In the genomic region with DNA sequence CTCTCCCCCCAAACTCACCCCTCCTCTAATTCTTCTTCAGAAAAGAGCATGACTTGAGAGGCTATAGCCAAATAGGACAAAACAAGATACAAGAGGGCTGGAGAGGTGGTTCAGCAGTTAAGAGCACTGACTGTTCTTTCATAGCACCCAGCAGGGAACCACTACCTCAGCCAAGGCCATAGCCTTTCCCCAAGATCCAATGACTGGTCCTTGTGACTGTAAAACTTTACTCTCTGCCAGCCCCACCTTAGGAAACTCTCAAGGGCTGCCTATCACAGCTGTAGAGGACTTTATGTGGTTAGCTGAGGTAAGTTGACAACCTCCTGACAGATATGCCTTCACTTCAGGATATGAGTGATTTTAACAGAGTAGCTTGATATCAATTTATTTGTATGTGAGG, we compare ENCODE assay signal across 18 mouse cellular contexts.
"Had no signal": no experiment of that assay in that cellular context is flagged by ENCODE, and none has a peak within 500 bp of the region (broad histone marks: within the 10 kb centered on the region; RNA-seq: fewer than 3 reads in every experiment).

No protein-coding gene starts in this region.

- H3K27me3 ChIP-seq: neural tube, embryonic 13.5 days; neural tube, embryonic 15.5 days had no signal

- H3K4me2 ChIP-seq: lung, embryonic 14.5 days; midbrain, embryonic 12.5 days; neural tube, embryonic 13.5 days; neural tube, embryonic 15.5 days had no signal

- ATAC-seq: midbrain, embryonic 16.5 days had no signal

- DNase-seq: lung, embryonic 14.5 days; lung, postnatal 10 days; lung, postnatal 4 days; midbrain, embryonic 14.5 days; retina, postnatal 1 day; right cerebral cortex, adult 18-20 months; right cerebral cortex, postnatal 25 days; right cerebral cortex, postnatal 4 days; spleen, adult 18-20 months; thymus, adult 18-20 months; thymus, postnatal 14 days; thymus, postnatal 36 days had no signal

- H3K27ac ChIP-seq: midbrain, embryonic 10.5 days; midbrain, embryonic 12.5 days; neural tube, embryonic 13.5 days; neural tube, embryonic 15.5 days had no signal

- H3K9ac ChIP-seq: lung, embryonic 14.5 days; midbrain, embryonic 12.5 days; neural tube, embryonic 13.5 days; neural tube, embryonic 15.5 days had no signal

- H3K9me3 ChIP-seq: midbrain, embryonic 10.5 days; midbrain, embryonic 12.5 days; neural tube, embryonic 13.5 days; neural tube, embryonic 15.5 days had no signal

- H3K4me3 ChIP-seq: midbrain, embryonic 10.5 days; midbrain, embryonic 12.5 days; myocyte; neural tube, embryonic 13.5 days; neural tube, embryonic 15.5 days had no signal

- H3K36me3 ChIP-seq: midbrain, embryonic 10.5 days; midbrain, embryonic 12.5 days; neural tube, embryonic 13.5 days; neural tube, embryonic 15.5 days had no signal
